Mouse (Mus musculus) spleen, adult 2 months (tissue): ENCODE data around the gene Vmn1r55.

Source experiments
- CTCF ChIP-seq: fragments of 200-500 bp; IDR thresholded peaks from 2 replicates; pipeline ENCODE4 v1.5.1; 2011; ENCODE audit warnings: mild to moderate bottlenecking, inconsistent platforms; ENCODE audit not compliant: insufficient read depth, insufficient read length, insufficient replicate concordance; ENCODE audit errors: extremely low read depth
- POLR2A ChIP-seq: fragments of 200-500 bp; IDR thresholded peaks from 2 replicates; pipeline ENCODE4 v1.6.1; 2011; ENCODE audit warnings: low read depth, low read length, inconsistent platforms

DNA sequence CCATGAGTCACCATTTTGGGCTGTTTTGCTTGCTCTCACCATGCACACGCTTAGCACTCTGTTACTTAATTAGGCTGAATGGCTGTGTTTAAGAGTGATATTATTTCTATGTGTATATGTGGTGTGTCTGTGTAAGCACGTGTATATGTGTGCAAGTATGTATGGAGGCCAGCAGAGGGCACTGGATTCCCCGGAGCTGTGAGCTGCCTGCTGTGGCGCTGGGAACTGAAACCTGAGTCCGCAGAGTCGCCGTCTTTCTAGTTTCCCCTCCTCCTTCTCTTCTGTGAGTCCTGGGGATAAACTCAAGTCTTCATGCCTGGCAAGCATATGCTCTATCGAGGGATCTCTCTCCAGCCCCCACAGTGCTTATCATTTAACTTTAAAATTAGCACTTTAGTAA lies 40.2 kb downstream of the Vmn1r55 start:
- TF ChIP-seq CTCF (no peak), POLR2A (no peak)
